Mouse (Mus musculus) erythroblast, embryonic 14.5 days (primary cell): ENCODE measurements around the gene Castor1.

Source experiments
- GATA1 ChIP-seq: IDR thresholded peaks from 2 replicates; pipeline ENCODE4 v1.6.1; 2012; ENCODE audit warnings: low read length, inconsistent platforms, mixed read lengths
- TAL1 ChIP-seq: IDR thresholded peaks from 3 replicates; pipeline ENCODE4 v1.6.1; 2012; ENCODE audit warnings: low read length, inconsistent platforms, mixed read lengths

DNA sequence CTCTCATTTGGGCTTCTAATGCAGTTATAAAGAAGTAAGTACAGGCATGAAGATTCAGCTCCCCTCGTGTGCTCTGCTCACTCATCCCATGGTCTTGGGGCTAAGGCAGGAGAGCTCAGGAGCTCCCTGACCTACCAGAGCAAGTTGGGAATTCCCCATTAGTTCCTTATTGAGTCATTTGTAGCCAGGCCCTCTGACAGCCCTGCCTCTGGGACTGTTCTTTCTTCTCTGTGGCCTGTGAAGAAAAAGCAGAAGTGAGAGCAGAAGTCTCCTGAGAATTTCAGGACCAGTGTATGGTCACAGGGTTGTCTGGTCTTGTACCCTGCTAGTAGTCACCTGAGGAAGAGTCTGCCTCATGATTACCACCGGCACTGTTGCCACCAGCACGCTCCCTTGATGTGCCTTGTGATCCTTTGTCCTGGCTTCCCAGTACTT, 22.4 kb upstream of the Castor1 start:
- TF ChIP-seq GATA1 (no peak), TAL1 (no peak)
